Mouse (Mus musculus) forebrain, embryonic 16.5 days (tissue): ENCODE measurements around the gene Nenf. TPM values are rescaled to one million over a fixed set of nuclear protein-coding genes. Genes with fewer than 3 reads are reported as not detected.

ENCODE experiments used
- ATAC-seq: fragments of 200-750 bp; cut with Nextera tagmentation; 2 replicates; pipeline ENCODE4 v1.8.0; 2017; ENCODE audit warnings: mild to moderate bottlenecking, moderate library complexity
- H3K27ac ChIP-seq: fragments of 300-500 bp; sonication (generic); 2 replicates; pipeline ENCODE4 v1.5.1; 2014; ENCODE audit warnings: low read length, control low read depth
- H3K27me3 ChIP-seq: fragments of 300-500 bp; sonication (generic); replicated peaks from 2 replicates; pipeline ENCODE4 v1.6.1; 2014; ENCODE audit warnings: low read length; ENCODE audit not compliant: control insufficient read depth, insufficient read depth
- H3K36me3 ChIP-seq: fragments of 300-500 bp; sonication (generic); 2 replicates; pipeline ENCODE4 v1.6.1; 2014; ENCODE audit not compliant: control insufficient read depth, insufficient read depth
- H3K4me1 ChIP-seq: fragments of 300-500 bp; sonication (generic); replicated peaks from 2 replicates; pipeline ENCODE4 v1.6.1; 2014; ENCODE audit warnings: low read length; ENCODE audit not compliant: control insufficient read depth, insufficient read depth
- H3K4me2 ChIP-seq: fragments of 300-500 bp; sonication (generic); 2 replicates; pipeline ENCODE4 v1.6.1; 2014; ENCODE audit warnings: mild to moderate bottlenecking, low read length, control low read depth
- H3K4me3 ChIP-seq: fragments of 300-500 bp; sonication (generic); replicated peaks from 2 replicates; pipeline ENCODE4 v1.5.1; 2014; ENCODE audit warnings: mild to moderate bottlenecking, low read length, control low read depth
- H3K9ac ChIP-seq: fragments of 300-500 bp; sonication (generic); replicated peaks from 2 replicates; pipeline ENCODE4 v1.6.1; 2014; ENCODE audit warnings: low read depth, low read length, control low read depth
- H3K9me3 ChIP-seq: fragments of 300-500 bp; sonication (generic); 2 replicates; pipeline ENCODE4 v1.6.1; 2016; ENCODE audit warnings: low read length; ENCODE audit not compliant: control insufficient read depth
- WGBS: fragments of 180-500 bp; shearing (Covaris S2); extraction: QIAGEN DNeasy Blood & Tissue Kit; methylation state at CpG from one replicate; pipeline ENCODE4 v1.1.7; 2014; 5-methylcytosine and 5-hydroxymethylcytosine counted together
- polyA plus RNA-seq: library from polyadenylated mRNA; unstranded; fragments of >200 nt; fragmentation: Nextera tagmentation; extraction: Ambion mirVana; gene quantifications from 2 replicates; pipeline ENCODE4 v1.2.1, GENCODE M21; 2015

The Nenf gene
- polyA plus RNA-seq, 1 experiment from 2014 or later: 101 TPM

- Histone ChIP-seq H3K9ac (no peak overlapping the region), H3K27ac (no peak overlapping the region), H3K4me3 (no peak overlapping the region), H3K36me3 (no peaks in the 10 kb centered on the region), H3K4me1 (no peaks in the 10 kb centered on the region), H3K4me2 (no peak overlapping the region), H3K9me3 (no peaks in the 10 kb centered on the region), H3K27me3 (no peaks in the 10 kb centered on the region)
- no peak for ATAC-seq
- WGBS: 90% methylated on average over 5 of the region's 5 CpGs
Measured at GRCm38 (mm10) chr1:191263471-191263870, 54.5 kb downstream of the Nenf start.

- WGBS: 21% methylated on average over 6 of the region's 6 CpGs
- Histone ChIP-seq H3K27me3 (no peaks in the 10 kb centered on the region), H3K9ac (no peak overlapping the region), H3K9me3 (no peaks in the 10 kb centered on the region), H3K4me1 (no peaks in the 10 kb centered on the region), H3K4me3 (no peak overlapping the region), H3K4me2 (no peak overlapping the region), H3K27ac (no peak overlapping the region), H3K36me3 (no peaks in the 10 kb centered on the region)
- ATAC-seq: no peak
Measured at GRCm38 (mm10) chr1:191261861-191262260, 56.1 kb downstream of the Nenf start.

DNA sequence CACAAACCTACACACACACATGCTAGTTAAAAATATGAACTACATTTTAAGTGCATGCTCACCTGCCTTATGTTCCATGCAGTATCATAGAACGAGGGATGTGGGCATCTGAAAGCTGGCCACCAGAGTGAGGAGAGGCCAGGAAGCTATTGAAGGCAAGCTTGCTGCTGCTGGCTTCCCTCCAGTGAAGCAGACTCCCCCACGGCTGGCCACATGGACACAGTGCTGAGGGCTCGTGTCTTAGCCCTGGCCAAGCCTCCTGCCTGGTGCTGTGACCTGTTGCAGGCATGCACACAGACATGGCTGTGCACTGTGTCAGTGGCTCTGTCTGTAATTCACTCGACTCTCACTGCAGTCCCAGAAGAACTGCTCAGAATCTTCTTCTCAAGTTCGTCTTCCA, 58.3 kb downstream of the Nenf start:
- H3K9ac ChIP-seq: no peak overlapping the region
- H3K27ac ChIP-seq: no peak overlapping the region
- ATAC-seq: no peak
- no peaks in the 10 kb centered on the region for H3K4me1 ChIP-seq
- no peak overlapping the region for H3K4me2 ChIP-seq
- no peaks in the 10 kb centered on the region for H3K36me3 ChIP-seq
- no peaks in the 10 kb centered on the region for H3K27me3 ChIP-seq
- no peak overlapping the region for H3K4me3 ChIP-seq
- WGBS: 75% methylated on average over 5 of the region's 5 CpGs
- H3K9me3 ChIP-seq: no peaks in the 10 kb centered on the region

DNA sequence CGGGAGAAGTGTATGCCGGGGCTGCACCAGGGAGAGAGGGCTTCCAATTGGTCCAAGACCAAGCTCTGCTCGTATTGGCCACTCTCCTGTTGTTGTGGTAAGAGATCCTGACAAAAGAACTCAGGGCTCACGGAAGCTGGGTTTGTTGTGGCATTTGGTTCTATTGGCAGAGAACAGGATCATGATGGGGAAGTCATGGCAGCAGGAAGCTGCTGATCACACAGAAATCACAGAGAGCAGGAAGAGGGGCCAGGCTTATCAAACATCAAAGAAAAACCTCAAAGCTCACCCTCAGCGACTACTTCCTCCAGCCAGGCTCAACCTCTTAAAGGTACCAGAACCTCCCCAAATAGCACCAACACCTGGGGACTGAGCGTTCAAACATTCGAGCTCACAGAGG, 58.9 kb downstream of the Nenf start:
- Histone ChIP-seq H3K4me1 (no peaks in the 10 kb centered on the region), H3K9me3 (no peaks in the 10 kb centered on the region), H3K27me3 (no peaks in the 10 kb centered on the region), H3K4me2 (no peak overlapping the region), H3K4me3 (no peak overlapping the region), H3K9ac (no peak overlapping the region), H3K27ac (no peak overlapping the region), H3K36me3 (no peaks in the 10 kb centered on the region)
- 25% methylated on average over 7 of the region's 7 CpGs for WGBS
- no peak for ATAC-seq

DNA sequence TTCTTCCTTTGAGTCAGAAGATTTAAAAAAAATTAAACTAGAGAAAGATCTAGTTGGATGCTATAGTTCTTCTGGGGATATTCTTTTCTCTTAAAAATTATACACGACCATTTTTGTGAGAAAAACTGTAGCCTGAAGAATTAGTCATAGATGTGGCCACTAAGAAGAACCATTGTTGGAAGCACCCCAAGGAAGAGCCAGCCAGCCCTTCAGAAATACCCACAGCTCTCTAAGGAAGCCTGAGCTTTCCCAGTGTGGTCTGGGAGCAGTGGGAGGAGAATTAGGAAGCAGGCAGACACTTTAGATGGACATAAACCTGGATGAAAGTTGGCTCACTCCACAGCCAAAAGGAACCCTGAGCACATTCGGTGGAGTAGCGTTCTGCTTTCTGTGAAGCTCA, 59.5 kb downstream of the Nenf start:
- H3K4me3 ChIP-seq: no peak overlapping the region
- no peaks in the 10 kb centered on the region for H3K4me1 ChIP-seq
- no peaks in the 10 kb centered on the region for H3K9me3 ChIP-seq
- no peak overlapping the region for H3K4me2 ChIP-seq
- H3K9ac ChIP-seq: no peak overlapping the region
- H3K27ac ChIP-seq: no peak overlapping the region
- H3K36me3 ChIP-seq: no peaks in the 10 kb centered on the region
- ATAC-seq: no peak
- WGBS: 70% methylated on average over 3 of the region's 3 CpGs
- H3K27me3 ChIP-seq: no peaks in the 10 kb centered on the region

DNA sequence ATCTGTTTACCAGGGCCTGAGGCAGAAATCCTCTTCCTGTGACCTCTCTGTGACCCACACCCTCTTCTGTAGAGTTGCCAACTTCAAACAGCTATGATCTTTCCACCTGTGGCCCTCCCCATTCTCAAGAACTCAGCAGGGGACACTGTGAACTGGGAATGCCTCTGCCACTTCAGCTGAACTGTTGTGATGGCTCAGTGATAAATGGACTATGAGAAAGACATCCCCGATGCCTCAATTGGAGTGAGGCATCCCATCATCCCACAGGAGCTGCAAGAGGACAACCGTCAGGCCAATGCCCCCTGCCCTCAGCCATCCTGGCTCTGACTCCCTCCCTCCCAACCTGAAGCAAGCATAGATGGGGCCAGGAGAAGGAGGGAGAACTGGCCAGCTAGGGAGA, 60.0 kb downstream of the Nenf start:
- WGBS: 71% methylated on average over 2 of the region's 2 CpGs
- Histone ChIP-seq H3K4me2 (no peak overlapping the region), H3K9ac (no peak overlapping the region), H3K27ac (no peak overlapping the region), H3K4me1 (no peaks in the 10 kb centered on the region), H3K27me3 (no peaks in the 10 kb centered on the region), H3K4me3 (no peak overlapping the region), H3K9me3 (no peaks in the 10 kb centered on the region), H3K36me3 (no peaks in the 10 kb centered on the region)
- ATAC-seq: no peak

DNA sequence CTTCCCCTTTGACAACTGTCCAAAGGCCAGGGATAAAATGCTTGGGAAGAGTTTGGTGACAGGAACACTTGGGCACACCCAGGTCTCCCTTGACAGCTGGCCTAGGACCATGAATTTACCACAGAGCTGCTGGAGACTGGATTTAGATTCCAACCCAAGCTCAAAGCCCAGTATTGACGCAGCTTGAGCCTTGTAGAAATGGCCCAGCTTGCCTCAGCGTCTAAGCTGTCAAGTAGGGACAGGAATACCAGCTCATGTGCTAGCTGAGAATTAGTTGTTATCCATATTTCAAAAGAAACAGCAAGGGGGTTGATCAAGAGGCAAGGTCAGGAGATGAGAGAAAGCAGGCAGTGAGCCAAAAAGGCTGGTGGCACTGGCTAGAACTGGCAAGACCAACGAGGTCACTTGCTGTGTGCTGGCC, 60.6 kb downstream of the Nenf start:
- Histone ChIP-seq H3K27me3 (no peaks in the 10 kb centered on the region), H3K27ac (no peak overlapping the region), H3K36me3 (no peaks in the 10 kb centered on the region), H3K4me2 (no peak overlapping the region), H3K4me3 (no peak overlapping the region), H3K9ac (no peak overlapping the region), H3K9me3 (no peaks in the 10 kb centered on the region), H3K4me1 (no peaks in the 10 kb centered on the region)
- WGBS: 75% methylated on average over 3 of the region's 3 CpGs
- no peak for ATAC-seq

Other genes starting within 250 kb of the Nenf start
- 0.75 and 2.0 TPM in 2 replicates for gene Batf3, start 220.3 kb downstream of the Nenf start, polyA plus RNA-seq
- not detected in 2 replicates for gene Fam71a, start 153.4 kb downstream of the Nenf start, polyA plus RNA-seq
- 0.80 and 0.95 TPM in 2 replicates for gene Atf3, start 100.2 kb downstream of the Nenf start, polyA plus RNA-seq
- gene Tmem206, start 7.7 kb upstream of the Nenf start, polyA plus RNA-seq: 54.0 and 56.3 TPM in 2 replicates
- 7.9 and 8.7 TPM in 2 replicates for gene Ppp2r5a, start 85.1 kb upstream of the Nenf start, polyA plus RNA-seq